Mouse (Mus musculus) heart, postnatal 0 days (tissue): ENCODE results near the gene Pdzd9. TPM values are rescaled to one million over a fixed set of nuclear protein-coding genes. Genes with fewer than 3 reads are reported as not detected.

ENCODE experiments used
- ATAC-seq: fragments of 200-750 bp; cut with Nextera tagmentation; 2 replicates; pipeline ENCODE4 v1.8.0; 2017; ENCODE audit warnings: low read depth, moderate number of reproducible peaks, moderate library complexity; ENCODE audit not compliant: insufficient read depth
- DNase-seq: peaks from one replicate; pipeline ENCODE4 v3.0.0-alpha.2; 2016; ENCODE audit warnings: low spot score
- H3K27ac ChIP-seq: fragments of 300-500 bp; sonication (generic); 2 replicates; pipeline ENCODE4 v1.5.1; 2014; ENCODE audit warnings: low read depth, mild to moderate bottlenecking
- H3K27me3 ChIP-seq: fragments of 300-500 bp; sonication (generic); 2 replicates; pipeline ENCODE4 v1.6.1; 2014; ENCODE audit warnings: low read length, mixed read lengths; ENCODE audit not compliant: control insufficient read depth, insufficient read depth
- H3K36me3 ChIP-seq: fragments of 300-500 bp; sonication (generic); replicated peaks from 2 replicates; pipeline ENCODE4 v1.6.1; 2014; ENCODE audit warnings: low read length, mixed read lengths; ENCODE audit not compliant: control insufficient read depth, insufficient read depth
- H3K4me1 ChIP-seq: fragments of 300-500 bp; sonication (generic); 2 replicates; pipeline ENCODE4 v1.6.1; 2014; ENCODE audit warnings: antibody characterized with exemption; ENCODE audit not compliant: control insufficient read depth, insufficient read depth
- H3K4me2 ChIP-seq: fragments of 300-500 bp; sonication (generic); 2 replicates; pipeline ENCODE4 v1.6.1; 2014; ENCODE audit warnings: low read depth, mild to moderate bottlenecking, low read length, moderate library complexity
- H3K4me3 ChIP-seq: fragments of 300-500 bp; sonication (generic); 2 replicates; pipeline ENCODE4 v1.5.1; 2014; ENCODE audit warnings: low read depth, low read length
- H3K9ac ChIP-seq: fragments of 300-500 bp; sonication (generic); replicated peaks from 2 replicates; pipeline ENCODE4 v1.6.1; 2014; ENCODE audit warnings: low read depth, low read length, mixed read lengths
- H3K9me3 ChIP-seq: fragments of 300-500 bp; sonication (generic); replicated peaks from 2 replicates; pipeline ENCODE4 v1.6.1; 2016; ENCODE audit warnings: low read length; ENCODE audit not compliant: control insufficient read depth
- CTCF ChIP-seq: IDR thresholded peaks from 2 replicates; pipeline ENCODE4 v1.5.1; 2016; ENCODE audit warnings: antibody characterized with exemption, control low read depth, low read depth
- EP300 ChIP-seq: IDR thresholded peaks from 2 replicates; pipeline ENCODE4 v1.6.1; 2016; ENCODE audit warnings: antibody characterized with exemption, low read depth
- WGBS: fragments of 180-500 bp; shearing (Covaris S2); extraction: QIAGEN DNeasy Blood & Tissue Kit; methylation state at CpG from one replicate; pipeline ENCODE4 v1.1.7; 2014; 5-methylcytosine and 5-hydroxymethylcytosine counted together
- polyA plus RNA-seq: library from polyadenylated mRNA; unstranded; fragments of >200 nt; fragmentation: Nextera tagmentation; extraction: Ambion mirVana; gene quantifications from 2 replicates; pipeline ENCODE4 v1.2.1, GENCODE M21; 2015
- total RNA-seq: library from RNA; depleted of rRNA; stranded (reverse); fragments of >200 nt; gene quantifications from 2 replicates; pipeline ENCODE4 v1.2.3, GENCODE M21; 2014; ENCODE audit warnings: low replicate concordance

The Pdzd9 gene
- total and polyA plus RNA-seq, 2 experiments from 2014 or later = 0.37 TPM; not detected in 1

- Histone ChIP-seq H3K36me3 (no peaks in the 10 kb centered on the region), H3K9ac (peak within 1 kb of the TSS; percentile 90), H3K27me3 (no peaks in the 10 kb centered on the region), H3K9me3 (no peaks in the 10 kb centered on the region), H3K4me2 (peak within 1 kb of the TSS; percentile 69), H3K4me3 (peak within 1 kb of the TSS; percentile 89), H3K27ac (peak within 1 kb of the TSS; percentile 88), H3K4me1 (peaks cover 42% of the 10 kb centered on the region)
- ATAC-seq (peak; percentile 94), DNase-seq (peak; percentile 73)
- under 1% methylated on average over 34 of the region's 44 CpGs for WGBS
- TF ChIP-seq EP300 (peak; percentile 19; the same call in 1 of the 2 replicates), CTCF (no peak)
These were observed 7.0 kb upstream of the Pdzd9 start, which contains the start of gene Mosmo for GRCm38 (mm10) chr7:120677001-120677643. Mosmo (plus strand) TSS chr7:120677618.

GRCm38 (mm10) chr7:120671271-120671670 is 1.1 kb upstream of the Pdzd9 start:
- peaks cover 2% of the 10 kb centered on the region for H3K4me1 ChIP-seq
- no peaks in the 10 kb centered on the region for H3K27me3 ChIP-seq
- H3K4me3 ChIP-seq = no peak overlapping the region
- H3K4me2 ChIP-seq = no peak overlapping the region
- H3K27ac ChIP-seq = no peak overlapping the region
- ATAC-seq (no peak), DNase-seq (no peak)
- no peak for TF ChIP-seq CTCF
- no peak for TF ChIP-seq EP300
- H3K36me3 ChIP-seq = no peaks in the 10 kb centered on the region
- no peaks in the 10 kb centered on the region for H3K9me3 ChIP-seq
- H3K9ac ChIP-seq = no peak overlapping the region
- WGBS = 73% methylated on average over 2 of the region's 2 CpGs

- no peak for ATAC-seq
- peaks cover 32% of the 10 kb centered on the region for H3K36me3 ChIP-seq
- no peak overlapping the region for H3K4me3 ChIP-seq
- no peak overlapping the region for H3K4me2 ChIP-seq
- no peaks in the 10 kb centered on the region for H3K27me3 ChIP-seq
- no peak overlapping the region for H3K27ac ChIP-seq
- 84% methylated on average over 4 of the region's 4 CpGs for WGBS
- no peak overlapping the region for H3K9ac ChIP-seq
- no peaks in the 10 kb centered on the region for H3K9me3 ChIP-seq
- H3K4me1 ChIP-seq = no peaks in the 10 kb centered on the region
- TF ChIP-seq EP300 (no peak), CTCF (no peak)
- DNase-seq = no peak
These were observed 8.1 kb downstream of the Pdzd9 start for GRCm38 (mm10) chr7:120662079-120662478.

DNA sequence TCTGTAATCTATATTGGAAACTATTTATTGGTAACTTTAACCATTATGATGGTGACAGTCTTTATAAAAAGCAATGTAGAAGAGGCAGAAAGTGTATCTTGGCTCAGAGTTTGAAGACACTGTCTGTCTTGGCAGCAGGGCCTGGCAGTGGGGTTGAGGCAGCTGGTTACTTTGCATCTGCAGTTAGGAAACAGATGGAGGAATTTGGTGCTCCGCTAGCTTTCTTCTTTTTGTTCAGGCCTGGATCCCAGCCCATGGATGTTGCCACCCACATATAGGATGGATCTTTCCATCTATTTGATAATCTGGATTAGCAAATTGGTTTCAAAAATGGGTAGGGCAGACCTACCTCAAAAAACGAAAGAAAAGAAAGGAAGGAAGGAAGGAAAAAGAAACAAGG is 22.3 kb downstream of the Pdzd9 start:
- Histone ChIP-seq H3K9me3 (no peaks in the 10 kb centered on the region), H3K4me1 (no peaks in the 10 kb centered on the region), H3K27me3 (no peaks in the 10 kb centered on the region), H3K9ac (no peak overlapping the region), H3K4me3 (no peak overlapping the region), H3K4me2 (no peak overlapping the region), H3K27ac (no peak overlapping the region), H3K36me3 (peaks cover 93% of the 10 kb centered on the region)
- ATAC-seq (no peak), DNase-seq (no peak)
- WGBS = 76% methylated on average over 2 of the region's 2 CpGs
- TF ChIP-seq EP300 = no peak
- TF ChIP-seq CTCF = no peak

GRCm38 (mm10) chr7:120643217-120643616 is 26.9 kb downstream of the Pdzd9 start:
- 68% methylated on average over 4 of the region's 4 CpGs for WGBS
- no peak overlapping the region for H3K9ac ChIP-seq
- no peak for TF ChIP-seq EP300
- TF ChIP-seq CTCF = no peak
- no peak overlapping the region for H3K4me3 ChIP-seq
- DNase-seq = no peak
- H3K4me2 ChIP-seq = no peak overlapping the region
- H3K27me3 ChIP-seq = no peaks in the 10 kb centered on the region
- peaks cover 89% of the 10 kb centered on the region for H3K36me3 ChIP-seq
- ATAC-seq = no peak
- no peaks in the 10 kb centered on the region for H3K9me3 ChIP-seq
- no peak overlapping the region for H3K27ac ChIP-seq
- H3K4me1 ChIP-seq = no peaks in the 10 kb centered on the region

GRCm38 (mm10) chr7:120635821-120636220 is 34.3 kb downstream of the Pdzd9 start:
- Histone ChIP-seq H3K4me2 (peak overlapping the region; percentile 74), H3K4me3 (peak overlapping the region; percentile 78), H3K27me3 (no peaks in the 10 kb centered on the region), H3K9me3 (no peaks in the 10 kb centered on the region), H3K9ac (peak overlapping the region; percentile 89), H3K27ac (peak overlapping the region; percentile 94), H3K36me3 (peaks cover 30% of the 10 kb centered on the region), H3K4me1 (peaks cover 14% of the 10 kb centered on the region; the same call in 1 of the 2 replicates)
- TF ChIP-seq CTCF (no peak), EP300 (no peak)
- DNase-seq (peak; percentile 45), ATAC-seq (peak; percentile 32; the same call in 1 of the 2 replicates)
- under 1% methylated on average over 11 of the region's 11 CpGs for WGBS
